Mouse (Mus musculus) kidney, adult 18-20 months (tissue): Measurements from ENCODE around the gene Atp5g3.
"Not testable (repeated sequence)": the region's sequence is repeated elsewhere in the genome, so short reads cannot be mapped to it uniquely, and the experiment has no call there.

Experiments
- DNase-seq: peaks from one replicate; pipeline ENCODE4 v3.0.0; 2021

Atp5g3 gene

GRCm38 (mm10) chr2:73911175-73911700 is at the start of gene Atp5g3:
Gene Atp5g3, minus strand, starts transcription at chr2:73911326.
- DNase-seq, result peak; percentile 93

- peak; percentile 28 for DNase-seq
Measured at GRCm38 (mm10) chr2:73958342-73958741, 47.2 kb upstream of the Atp5g3 start.

GRCm38 (mm10) chr2:73953612-73954011 is 42.5 kb upstream of the Atp5g3 start:
- DNase-seq, result no peak

- DNase-seq, result no peak
Measured at GRCm38 (mm10) chr2:73952597-73953219, 41.6 kb upstream of the Atp5g3 start.

- DNase-seq, result no peak
Measured at GRCm38 (mm10) chr2:73947360-73947759, 36.2 kb upstream of the Atp5g3 start.

- DNase-seq, result no peak
Measured at GRCm38 (mm10) chr2:73943735-73944134, 32.6 kb upstream of the Atp5g3 start.

GRCm38 (mm10) chr2:73942844-73943243 is 31.7 kb upstream of the Atp5g3 start:
- DNase-seq, result no peak

- no peak for DNase-seq
Measured at GRCm38 (mm10) chr2:73941281-73941680, 30.2 kb upstream of the Atp5g3 start.

GRCm38 (mm10) chr2:73940471-73940870 is 29.3 kb upstream of the Atp5g3 start:
- DNase-seq, result no peak

GRCm38 (mm10) chr2:73938896-73939295 is 27.8 kb upstream of the Atp5g3 start:
- DNase-seq, result peak; percentile 42

GRCm38 (mm10) chr2:73932676-73933313 is 21.7 kb upstream of the Atp5g3 start:
- no peak for DNase-seq

- DNase-seq, result no peak
Measured at GRCm38 (mm10) chr2:73927711-73928110, 16.6 kb upstream of the Atp5g3 start.

GRCm38 (mm10) chr2:73925539-73925938 is 14.4 kb upstream of the Atp5g3 start:
- no peak for DNase-seq

- peak; percentile 72 for DNase-seq
Measured at GRCm38 (mm10) chr2:73925089-73925488, 14.0 kb upstream of the Atp5g3 start.

- no peak for DNase-seq
Measured at GRCm38 (mm10) chr2:73919642-73920041, 8.5 kb upstream of the Atp5g3 start.

- no peak for DNase-seq
Measured at GRCm38 (mm10) chr2:73912264-73912663, 1.1 kb upstream of the Atp5g3 start.

GRCm38 (mm10) chr2:73910571-73911174 is 453 bp downstream of the Atp5g3 start:
- DNase-seq, result peak; percentile 68

- no peak for DNase-seq
Measured at GRCm38 (mm10) chr2:73909116-73909515, 2.0 kb downstream of the Atp5g3 start.

- not testable (repeated sequence) for DNase-seq
Measured at GRCm38 (mm10) chr2:73904679-73905078, 6.4 kb downstream of the Atp5g3 start.

GRCm38 (mm10) chr2:73903536-73903935 is 7.6 kb downstream of the Atp5g3 start:
- DNase-seq, result no peak

- not testable (repeated sequence) for DNase-seq
Measured at GRCm38 (mm10) chr2:73902328-73902727, 8.8 kb downstream of the Atp5g3 start.

GRCm38 (mm10) chr2:73901169-73901568 is 10.0 kb downstream of the Atp5g3 start:
- DNase-seq, result no peak

- no peak for DNase-seq
Measured at GRCm38 (mm10) chr2:73900364-73900763, 10.8 kb downstream of the Atp5g3 start.

- DNase-seq, result not testable (repeated sequence)
Measured at GRCm38 (mm10) chr2:73896919-73897318, 14.2 kb downstream of the Atp5g3 start.
